Mouse (Mus musculus): ENCODE measurements at regions not wholly inside any gene's neighbourhood (a gene's known extent, or its start where the extent isn't known, plus 50 kb on each side); places are given as distances from the start of the nearest gene placed in this dataset.

DNA sequence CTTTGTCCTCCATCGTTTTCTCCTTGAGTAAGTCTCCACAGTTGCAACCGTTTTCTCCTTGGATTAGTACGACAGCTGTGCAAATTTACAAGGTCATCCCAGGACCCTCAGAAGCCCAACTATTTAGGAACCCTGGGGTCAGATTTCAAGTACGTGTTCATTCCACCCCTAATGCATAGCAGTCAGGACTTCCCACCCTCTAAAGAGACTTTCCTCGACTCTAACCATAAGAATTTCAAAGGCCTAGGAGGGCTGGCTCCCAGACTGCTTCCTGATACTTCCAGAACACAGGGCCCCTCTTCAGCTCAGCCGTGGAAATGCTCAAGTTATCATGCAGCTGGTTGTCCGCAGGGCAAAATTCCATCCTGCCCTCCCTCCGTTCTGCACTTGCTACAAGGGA, 202.7 kb upstream of the Irx2 start:
- H3K27ac ChIP-seq (ENCODE audit: low read depth, low read length): no peak overlapping the region
- no peaks in the 10 kb centered on the region for H3K27me3 ChIP-seq (ENCODE audit: control insufficient read depth, insufficient read depth, low read length)
- H3K9ac ChIP-seq (ENCODE audit: low read depth, low read length): no peak overlapping the region
- H3K4me1 ChIP-seq (ENCODE audit: control insufficient read depth, insufficient read depth, low read length): no peaks in the 10 kb centered on the region
- WGBS: 24% methylated on average over 8 of the region's 8 CpGs
- H3K4me2 ChIP-seq (replicated peaks; ENCODE audit: low read depth, low read length): no peak overlapping the region
- H3K9me3 ChIP-seq (ENCODE audit: control insufficient read depth, low read length): no peaks in the 10 kb centered on the region
- no peak overlapping the region for H3K4me3 ChIP-seq (ENCODE audit: low read length)
- ATAC-seq (ENCODE audit: low FRiP score, low TSS enrichment): no peak
- H3K36me3 ChIP-seq (ENCODE audit: control insufficient read depth, insufficient read depth, low read length): no peaks in the 10 kb centered on the region

DNA sequence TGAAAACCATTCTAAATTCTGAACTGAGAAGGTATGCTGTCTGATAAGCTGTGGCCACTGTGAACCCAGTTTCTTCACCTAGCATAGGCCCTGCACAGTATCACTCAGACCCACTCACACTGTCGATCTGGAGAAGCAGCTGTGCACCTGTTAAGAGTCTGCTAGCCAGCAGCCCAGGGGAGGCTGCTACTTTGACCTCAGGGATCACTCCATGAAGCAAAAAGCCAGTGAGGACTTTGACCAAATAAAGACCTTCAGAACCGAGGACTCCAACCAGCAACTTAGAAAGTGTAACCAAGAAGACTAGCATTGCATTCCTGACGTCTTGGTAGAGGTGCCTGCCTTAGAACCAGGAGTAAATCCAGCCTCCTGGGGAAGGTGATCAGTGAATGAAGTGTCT, 183.3 kb upstream of the Irx2 start:
- no peaks in the 10 kb centered on the region for H3K9me3 ChIP-seq (ENCODE audit: control insufficient read depth, low read length)
- no peak overlapping the region for H3K4me3 ChIP-seq (ENCODE audit: low read length)
- no peaks in the 10 kb centered on the region for H3K27me3 ChIP-seq (ENCODE audit: control insufficient read depth, insufficient read depth, low read length)
- H3K4me2 ChIP-seq (replicated peaks; ENCODE audit: low read depth, low read length): no peak overlapping the region
- no peak for ATAC-seq (ENCODE audit: low FRiP score, low TSS enrichment)
- no peak overlapping the region for H3K9ac ChIP-seq (ENCODE audit: low read depth, low read length)
- WGBS: 63% methylated on average over 3 of the region's 3 CpGs
- H3K4me1 ChIP-seq (ENCODE audit: control insufficient read depth, insufficient read depth, low read length): no peaks in the 10 kb centered on the region
- H3K27ac ChIP-seq (ENCODE audit: low read depth, low read length): no peak overlapping the region
- H3K36me3 ChIP-seq (ENCODE audit: control insufficient read depth, insufficient read depth, low read length): no peaks in the 10 kb centered on the region

DNA sequence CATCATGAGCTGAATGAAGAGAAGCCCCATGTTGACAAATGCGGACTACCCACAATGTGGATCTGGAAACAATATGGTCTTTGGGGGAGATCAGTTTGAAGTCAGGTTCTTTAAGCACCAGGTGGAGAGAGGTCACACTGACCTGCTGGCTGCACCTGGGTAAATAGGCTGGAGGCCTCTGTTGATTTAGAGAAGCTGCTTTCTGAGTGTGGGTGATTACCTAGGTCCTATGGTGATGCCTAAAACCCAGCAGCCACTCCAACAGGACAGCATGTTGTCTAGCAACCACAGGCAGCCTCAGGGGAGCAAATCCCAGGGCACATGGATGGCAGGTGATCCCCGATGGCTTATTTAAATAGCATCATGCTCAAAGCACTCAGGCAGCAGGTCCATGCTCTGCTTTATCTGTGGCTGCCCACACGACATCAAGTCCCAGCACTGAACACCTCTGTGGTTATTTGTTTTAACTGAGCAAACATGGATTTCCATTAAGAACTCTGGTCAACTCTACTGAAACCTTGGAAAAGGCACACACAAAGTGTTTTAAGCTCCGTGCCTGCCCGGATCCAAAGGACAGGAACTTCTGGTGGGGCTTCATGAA, 180.1 kb upstream of the Irx2 start:
- Histone ChIP-seq H3K9me3 (ENCODE audit: control insufficient read depth, low read length) (no peaks in the 10 kb centered on the region), H3K4me3 (ENCODE audit: low read length) (no peak overlapping the region), H3K36me3 (ENCODE audit: control insufficient read depth, insufficient read depth, low read length) (no peaks in the 10 kb centered on the region), H3K4me1 (ENCODE audit: control insufficient read depth, insufficient read depth, low read length) (no peaks in the 10 kb centered on the region), H3K27me3 (ENCODE audit: control insufficient read depth, insufficient read depth, low read length) (no peaks in the 10 kb centered on the region), H3K9ac (ENCODE audit: low read depth, low read length) (no peak overlapping the region), H3K27ac (ENCODE audit: low read depth, low read length) (no peak overlapping the region), H3K4me2 (replicated peaks; ENCODE audit: low read depth, low read length) (no peak overlapping the region)
- ATAC-seq (ENCODE audit: low FRiP score, low TSS enrichment): no peak
- WGBS: 88% methylated on average over 5 of the region's 5 CpGs

DNA sequence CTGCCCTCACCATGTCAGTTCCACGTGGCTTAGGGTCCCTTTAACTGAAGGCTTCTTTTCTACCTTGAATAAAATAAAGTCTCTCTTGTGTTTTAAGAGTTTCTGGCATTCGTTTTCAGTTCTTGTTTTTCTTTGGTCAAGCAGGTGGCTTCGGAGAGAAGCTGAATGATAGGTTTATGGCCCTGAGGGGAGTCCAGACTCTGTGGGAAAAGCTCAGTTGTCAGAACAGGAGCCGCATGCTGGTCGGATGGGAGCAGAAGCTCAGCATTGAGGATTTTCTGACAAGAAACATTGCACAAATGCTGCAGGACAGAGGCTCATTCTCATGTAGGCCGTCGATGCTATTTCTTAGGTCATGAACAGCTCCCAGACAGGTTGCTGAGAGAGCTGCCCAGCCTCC, 133.3 kb upstream of the Irx2 start:
- no peak overlapping the region for H3K4me3 ChIP-seq (ENCODE audit: low read length)
- no peaks in the 10 kb centered on the region for H3K9me3 ChIP-seq (ENCODE audit: control insufficient read depth, low read length)
- no peaks in the 10 kb centered on the region for H3K36me3 ChIP-seq (ENCODE audit: control insufficient read depth, insufficient read depth, low read length)
- ATAC-seq (ENCODE audit: low FRiP score, low TSS enrichment): peak; percentile 82; the same call in 1 of the 2 replicates
- no peak overlapping the region for H3K4me2 ChIP-seq (replicated peaks; ENCODE audit: low read depth, low read length)
- H3K27ac ChIP-seq (ENCODE audit: low read depth, low read length): no peak overlapping the region
- H3K4me1 ChIP-seq (ENCODE audit: control insufficient read depth, insufficient read depth, low read length): no peaks in the 10 kb centered on the region
- peaks cover 11% of the 10 kb centered on the region for H3K27me3 ChIP-seq (ENCODE audit: control insufficient read depth, insufficient read depth, low read length)
- 17% methylated on average over 7 of the region's 7 CpGs for WGBS
- H3K9ac ChIP-seq (ENCODE audit: low read depth, low read length): no peak overlapping the region

DNA sequence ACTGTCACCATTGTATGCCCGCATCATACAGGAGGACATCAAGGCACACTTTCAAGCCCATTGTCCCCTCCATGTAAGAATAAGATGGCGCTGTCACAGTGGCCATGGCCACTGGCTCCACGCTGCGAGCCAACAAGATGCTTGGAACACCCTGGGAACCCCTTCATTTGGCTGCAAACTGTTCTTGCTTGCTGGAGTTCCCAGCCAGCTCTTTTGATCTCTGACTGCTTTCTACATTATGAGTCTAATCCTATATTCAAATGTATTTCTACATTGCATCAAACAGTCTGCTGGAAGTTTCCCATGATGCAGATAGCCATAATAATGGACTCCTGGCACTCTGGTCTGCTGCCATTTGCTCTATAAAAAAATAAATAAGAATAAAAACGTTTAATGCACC, 131.6 kb upstream of the Irx2 start:
- Histone ChIP-seq H3K9ac (ENCODE audit: low read depth, low read length) (no peak overlapping the region), H3K27me3 (ENCODE audit: control insufficient read depth, insufficient read depth, low read length) (peaks cover 11% of the 10 kb centered on the region), H3K4me3 (ENCODE audit: low read length) (no peak overlapping the region), H3K9me3 (ENCODE audit: control insufficient read depth, low read length) (no peaks in the 10 kb centered on the region), H3K27ac (ENCODE audit: low read depth, low read length) (no peak overlapping the region), H3K4me2 (replicated peaks; ENCODE audit: low read depth, low read length) (no peak overlapping the region), H3K36me3 (ENCODE audit: control insufficient read depth, insufficient read depth, low read length) (no peaks in the 10 kb centered on the region), H3K4me1 (ENCODE audit: control insufficient read depth, insufficient read depth, low read length) (no peaks in the 10 kb centered on the region)
- no peak for ATAC-seq (ENCODE audit: low FRiP score, low TSS enrichment)
- 74% methylated on average over 5 of the region's 5 CpGs for WGBS

DNA sequence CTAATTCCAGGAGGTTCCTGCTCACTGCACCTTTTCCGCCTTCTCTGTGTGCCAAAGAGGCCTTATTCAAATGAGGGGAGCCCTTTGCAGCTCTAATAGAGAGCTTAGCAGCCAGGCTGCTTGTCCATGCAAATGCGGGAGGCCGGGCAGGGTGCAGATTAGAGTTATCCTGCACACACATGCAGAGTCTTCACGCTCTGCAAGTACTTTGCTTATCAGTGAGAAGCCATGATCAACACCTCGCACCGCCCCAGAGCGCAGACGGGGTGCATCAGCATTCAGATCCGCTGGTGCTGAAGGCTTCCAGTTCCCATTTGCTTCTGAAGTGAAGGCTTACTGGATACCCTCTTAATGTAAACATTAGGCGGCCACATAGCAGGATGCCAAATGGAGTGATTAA, 131.1 kb upstream of the Irx2 start:
- no peak overlapping the region for H3K9ac ChIP-seq (ENCODE audit: low read depth, low read length)
- H3K4me2 ChIP-seq (replicated peaks; ENCODE audit: low read depth, low read length): no peak overlapping the region; the same call in 1 of the 2 replicates
- no peak overlapping the region for H3K4me3 ChIP-seq (ENCODE audit: low read length)
- no peaks in the 10 kb centered on the region for H3K36me3 ChIP-seq (ENCODE audit: control insufficient read depth, insufficient read depth, low read length)
- H3K27ac ChIP-seq (ENCODE audit: low read depth, low read length): no peak overlapping the region
- 15% methylated on average over 10 of the region's 10 CpGs for WGBS
- H3K4me1 ChIP-seq (ENCODE audit: control insufficient read depth, insufficient read depth, low read length): no peaks in the 10 kb centered on the region
- no peak for ATAC-seq (ENCODE audit: low FRiP score, low TSS enrichment)
- H3K27me3 ChIP-seq (ENCODE audit: control insufficient read depth, insufficient read depth, low read length): peaks cover 11% of the 10 kb centered on the region
- no peaks in the 10 kb centered on the region for H3K9me3 ChIP-seq (ENCODE audit: control insufficient read depth, low read length)

DNA sequence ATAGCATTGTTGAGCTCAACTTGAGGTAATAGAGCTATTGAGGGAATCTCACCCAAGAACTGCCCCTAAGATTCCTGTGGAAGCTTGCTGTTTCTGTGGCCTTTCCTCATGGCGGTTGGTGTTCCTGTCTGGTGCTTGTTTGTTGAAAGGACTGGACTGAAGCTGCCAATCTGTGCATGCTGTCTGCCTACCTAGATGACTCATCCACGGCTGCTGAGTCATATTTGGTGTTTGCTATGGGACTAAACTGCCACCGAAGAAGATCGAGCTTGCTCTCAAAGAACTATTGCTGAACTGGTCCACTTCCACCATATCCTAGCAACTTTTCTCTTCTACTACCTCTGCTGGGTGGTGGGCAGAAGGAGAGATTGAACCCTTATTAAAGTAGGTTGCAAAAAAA, 122.7 kb upstream of the Irx2 start:
- no peak for ATAC-seq (ENCODE audit: low FRiP score, low TSS enrichment)
- H3K4me3 ChIP-seq (ENCODE audit: low read length): no peak overlapping the region

DNA sequence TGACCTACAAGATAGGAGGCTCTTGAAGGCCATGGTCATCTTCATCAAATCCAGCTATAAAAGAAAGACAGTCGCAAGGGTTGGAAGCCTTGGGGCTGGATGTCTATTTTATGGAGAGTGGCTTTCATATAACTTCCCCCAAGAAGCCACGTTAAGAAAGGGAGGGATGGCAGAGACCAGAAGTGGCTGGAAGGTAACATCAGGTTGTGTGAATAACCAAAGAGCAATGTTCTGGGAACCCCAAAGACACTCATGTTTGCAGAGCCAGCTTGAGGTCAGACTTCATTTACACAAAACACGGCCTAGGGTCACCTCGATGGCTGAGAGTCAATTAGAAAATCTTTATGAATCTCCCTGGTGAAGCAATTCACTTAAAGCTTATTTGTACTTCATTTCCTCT, 90.0 kb upstream of the Irx2 start:
- Histone ChIP-seq H3K36me3 (ENCODE audit: control insufficient read depth, insufficient read depth, low read length) (no peaks in the 10 kb centered on the region), H3K4me3 (ENCODE audit: low read length) (no peak overlapping the region), H3K9me3 (ENCODE audit: control insufficient read depth, low read length) (no peaks in the 10 kb centered on the region; the same call in 1 of the 2 replicates), H3K27ac (ENCODE audit: low read depth, low read length) (no peak overlapping the region), H3K27me3 (ENCODE audit: control insufficient read depth, insufficient read depth, low read length) (no peaks in the 10 kb centered on the region), H3K4me1 (ENCODE audit: control insufficient read depth, insufficient read depth, low read length) (no peaks in the 10 kb centered on the region), H3K9ac (ENCODE audit: low read depth, low read length) (no peak overlapping the region), H3K4me2 (replicated peaks; ENCODE audit: low read depth, low read length) (no peak overlapping the region)
- WGBS: 79% methylated on average over 4 of the region's 4 CpGs
- no peak for ATAC-seq (ENCODE audit: low FRiP score, low TSS enrichment)

More for the DNA sequence above, 122.7 kb upstream of the Irx2 start:
- Histone ChIP-seq H3K27me3 (ENCODE audit: control insufficient read depth, insufficient read depth, low read length) (no peaks in the 10 kb centered on the region), H3K4me2 (replicated peaks; ENCODE audit: low read depth, low read length) (no peak overlapping the region), H3K9me3 (ENCODE audit: control insufficient read depth, low read length) (no peaks in the 10 kb centered on the region), H3K36me3 (ENCODE audit: control insufficient read depth, insufficient read depth, low read length) (no peaks in the 10 kb centered on the region), H3K4me1 (ENCODE audit: control insufficient read depth, insufficient read depth, low read length) (no peaks in the 10 kb centered on the region), H3K9ac (ENCODE audit: low read depth, low read length) (no peak overlapping the region), H3K27ac (ENCODE audit: low read depth, low read length) (no peak overlapping the region)
- 86% methylated on average over 4 of the region's 4 CpGs for WGBS

DNA sequence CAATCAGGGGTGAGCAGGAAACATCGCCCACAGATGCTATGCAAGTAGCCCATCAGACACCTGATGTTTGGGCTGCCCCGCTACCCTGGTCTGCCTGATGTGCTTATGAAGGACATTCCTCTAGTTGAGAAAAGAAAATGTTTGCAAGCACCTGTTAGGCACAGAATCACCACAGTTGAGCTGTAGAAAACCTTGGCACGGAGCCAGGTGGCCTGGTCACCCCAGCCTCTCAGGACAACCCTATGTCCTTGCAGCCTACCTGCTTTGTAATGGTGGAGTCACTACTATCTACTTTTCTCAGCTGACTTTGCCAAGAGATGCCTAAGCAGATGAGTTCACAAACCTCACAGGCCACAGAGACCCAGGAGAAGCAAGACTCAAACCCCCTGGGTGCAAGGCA, 86.9 kb upstream of the Irx2 start:
- Histone ChIP-seq H3K9me3 (ENCODE audit: control insufficient read depth, low read length) (no peaks in the 10 kb centered on the region; the same call in 1 of the 2 replicates), H3K4me2 (replicated peaks; ENCODE audit: low read depth, low read length) (no peak overlapping the region), H3K4me3 (ENCODE audit: low read length) (no peak overlapping the region), H3K9ac (ENCODE audit: low read depth, low read length) (no peak overlapping the region), H3K27ac (ENCODE audit: low read depth, low read length) (no peak overlapping the region), H3K36me3 (ENCODE audit: control insufficient read depth, insufficient read depth, low read length) (no peaks in the 10 kb centered on the region), H3K27me3 (ENCODE audit: control insufficient read depth, insufficient read depth, low read length) (no peaks in the 10 kb centered on the region), H3K4me1 (ENCODE audit: control insufficient read depth, insufficient read depth, low read length) (no peaks in the 10 kb centered on the region)
- ATAC-seq (ENCODE audit: low FRiP score, low TSS enrichment): no peak
- 88% methylated on average over 3 of the region's 3 CpGs for WGBS

All from kidney, embryonic 14.5 days (tissue).